Mouse (Mus musculus) heart, embryonic 16.5 days (tissue): Measurements from ENCODE around the gene Slc10a3. TPM values are rescaled to one million over a fixed set of nuclear protein-coding genes. Genes with fewer than 3 reads are reported as not detected.

Experiments
- polyA plus RNA-seq: library from polyadenylated mRNA; unstranded; fragments of >200 nt; fragmentation: Nextera tagmentation; extraction: Ambion mirVana; gene quantifications from 2 replicates; pipeline ENCODE4 v1.2.1, GENCODE M21; 2015

The Slc10a3 gene
- polyA plus RNA-seq, 1 experiment from 2014 or later: 14.9 TPM

Other genes with a start within 250 kb of the Slc10a3 start
- not detected in 2 replicates for gene Opn1mw, start 245.9 kb downstream of the Slc10a3 start, polyA plus RNA-seq
- 11.3 and 11.5 TPM in 2 replicates for gene Mecp2, start 238.0 kb downstream of the Slc10a3 start, polyA plus RNA-seq
- not detected in 2 replicates for gene Tex28, start 205.5 kb downstream of the Slc10a3 start, polyA plus RNA-seq
- 0.09 and 0.10 TPM in 2 replicates for gene Tktl1, start 196.1 kb downstream of the Slc10a3 start, polyA plus RNA-seq
- gene Flna, start 123.5 kb downstream of the Slc10a3 start, polyA plus RNA-seq: 129 and 177 TPM in 2 replicates
- gene Emd, start 118.7 kb downstream of the Slc10a3 start, polyA plus RNA-seq: 13.0 and 16.2 TPM in 2 replicates
- 368 and 465 TPM in 2 replicates for gene Rpl10, start 102.5 kb downstream of the Slc10a3 start, polyA plus RNA-seq
- 77.6 and 87.9 TPM in 2 replicates for gene Taz, start 91.4 kb downstream of the Slc10a3 start, polyA plus RNA-seq
- gene Dnase1l1, start 91.0 kb downstream of the Slc10a3 start, polyA plus RNA-seq: 15.7 and 17.3 TPM in 2 replicates
- 126 and 131 TPM in 2 replicates for gene Atp6ap1, start 76.3 kb downstream of the Slc10a3 start, polyA plus RNA-seq
- 144 and 150 TPM in 2 replicates for gene Gdi1, start 68.4 kb downstream of the Slc10a3 start, polyA plus RNA-seq
- gene Fam50a, start 60.3 kb downstream of the Slc10a3 start, polyA plus RNA-seq: 55.0 and 56.6 TPM in 2 replicates
- 3.3 and 5.6 TPM in 2 replicates for gene Plxna3, start 44.3 kb downstream of the Slc10a3 start, polyA plus RNA-seq
- gene Lage3, start 19.7 kb downstream of the Slc10a3 start, polyA plus RNA-seq: 79.3 and 81.7 TPM in 2 replicates
- 61.2 and 66.1 TPM in 2 replicates for gene Ubl4a, start 131 bp downstream of the Slc10a3 start, polyA plus RNA-seq
- 26.4 and 29.0 TPM in 2 replicates for gene Fam3a, start 19.9 kb upstream of the Slc10a3 start, polyA plus RNA-seq
- gene Ikbkg, start 19.9 kb upstream of the Slc10a3 start, polyA plus RNA-seq: 21.9 and 23.0 TPM in 2 replicates
- 18.0 and 20.3 TPM in 2 replicates for gene G6pdx, start 55.8 kb upstream of the Slc10a3 start, polyA plus RNA-seq
- gene Gm6880, start 108.0 kb upstream of the Slc10a3 start, polyA plus RNA-seq: not detected in 2 replicates
- not detected in 2 replicates for gene Olfr1326-ps1, start 201.5 kb upstream of the Slc10a3 start, polyA plus RNA-seq
- gene Olfr1325, start 219.3 kb upstream of the Slc10a3 start, polyA plus RNA-seq: not detected in 2 replicates